Mouse (Mus musculus) right cerebral cortex, adult 2 months (tissue): Measurements from ENCODE around the gene Olfr738.

ENCODE experiments used
- DNase-seq, 2 experiments: peaks; one replicate each; pipeline ENCODE4 v3.0.0; 2021 to 2022; ENCODE audit warnings: low spot score in 2 of 2

Gene Olfr738

GRCm38 (mm10) chr14:50407268-50407667, at the start of gene Olfr738:
TSS of gene Olfr738 (plus strand) at chr14:50407568.
- DNase-seq: no peak

- DNase-seq: no peak
Measured at GRCm38 (mm10) chr14:50357593-50357992, 49.8 kb upstream of the Olfr738 start, which contains the start of gene Tlr11. TSS of gene Tlr11 (plus strand) at chr14:50357914.

- no peak for DNase-seq
Measured at GRCm38 (mm10) chr14:50360480-50360879, 46.9 kb upstream of the Olfr738 start.

- DNase-seq: no peak
Measured at GRCm38 (mm10) chr14:50363561-50363960, 43.8 kb upstream of the Olfr738 start.

GRCm38 (mm10) chr14:50380863-50381262, 26.5 kb upstream of the Olfr738 start, which contains the start of gene Olfr736:
TSS of gene Olfr736 (plus strand) at chr14:50381163.
- no peak for DNase-seq

- DNase-seq: no peak
Measured at GRCm38 (mm10) chr14:50418326-50418725, 11.0 kb downstream of the Olfr738 start, which contains the start of gene Olfr739. TSS of gene Olfr739 (plus strand) at chr14:50418626.

- DNase-seq: no peak
Measured at GRCm38 (mm10) chr14:50445245-50445644, 37.9 kb downstream of the Olfr738 start, which contains the start of gene Olfr740. TSS of gene Olfr740 (plus strand) at chr14:50445545.
